Mouse (Mus musculus): ENCODE results near the gene Celf2.

- TF ChIP-seq POLR2A (IDR thresholded peaks at IDR 0.05; ENCODE audit: borderline replicate concordance, insufficient read depth, low read length) (no peak), CTCF (IDR thresholded peaks at IDR 0.05; ENCODE audit: borderline replicate concordance, insufficient read depth, low read depth, low read length) (no peak)
Measured at GRCm38 (mm10) chr2:7245958-7246774, 263.2 kb downstream of the Celf2 start.

Measured in cerebellum, adult 2 months (tissue).